Mouse (Mus musculus) kidney, adult 9 months (tissue): ENCODE measurements around the gene Gorasp1.

Source experiments
- DNase-seq: peaks from one replicate; pipeline ENCODE4 v3.0.0; 2022

Gorasp1 gene

GRCm38 (mm10) chr9:119972166-119972565, 34.8 kb upstream of the Gorasp1 start:
- no peak for DNase-seq

- peak; percentile 58 for DNase-seq
Observed at GRCm38 (mm10) chr9:119970763-119971656, 33.6 kb upstream of the Gorasp1 start.

DNA sequence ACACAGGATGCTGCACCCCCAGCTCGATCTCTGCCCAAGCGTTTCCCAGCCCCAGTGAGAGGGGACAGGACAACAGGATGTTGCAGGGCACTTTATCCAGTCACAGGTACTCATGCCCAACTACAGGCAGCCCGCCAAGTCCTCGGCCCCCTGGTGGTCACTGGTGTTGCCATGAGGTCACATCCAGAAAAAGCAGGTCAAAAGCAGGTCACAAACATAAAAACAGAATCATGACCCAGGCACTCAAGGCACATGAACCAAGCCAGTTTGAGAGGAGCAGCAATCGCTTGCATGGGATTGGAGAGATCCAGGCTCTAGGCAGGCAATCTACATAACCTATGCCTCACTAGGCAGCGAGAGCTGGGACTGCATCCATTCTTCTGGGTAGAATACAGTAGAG, 32.9 kb upstream of the Gorasp1 start:
- DNase-seq, result peak; percentile 82

DNA sequence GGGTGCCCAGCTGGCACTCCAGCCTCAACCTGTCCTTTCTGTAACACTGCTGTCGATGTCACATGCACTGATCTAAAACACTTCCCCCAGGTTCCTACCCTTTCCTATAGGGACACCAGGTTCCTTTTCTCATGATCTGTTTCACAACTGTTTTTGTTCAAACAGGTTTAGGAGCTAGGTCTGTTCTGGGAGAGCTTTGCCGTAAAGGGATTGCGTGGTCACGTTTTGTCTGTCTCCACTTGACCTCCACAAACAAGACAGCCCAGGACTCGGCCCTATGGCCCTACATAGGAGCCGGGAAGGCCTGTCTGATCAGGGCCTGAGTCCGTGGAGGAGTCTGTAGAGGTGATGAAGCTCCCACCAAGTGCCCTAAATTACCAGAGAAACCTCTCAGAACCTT, 32.4 kb upstream of the Gorasp1 start:
- no peak for DNase-seq

- no peak for DNase-seq
Observed at GRCm38 (mm10) chr9:119966221-119966910, 29.0 kb upstream of the Gorasp1 start.

DNA sequence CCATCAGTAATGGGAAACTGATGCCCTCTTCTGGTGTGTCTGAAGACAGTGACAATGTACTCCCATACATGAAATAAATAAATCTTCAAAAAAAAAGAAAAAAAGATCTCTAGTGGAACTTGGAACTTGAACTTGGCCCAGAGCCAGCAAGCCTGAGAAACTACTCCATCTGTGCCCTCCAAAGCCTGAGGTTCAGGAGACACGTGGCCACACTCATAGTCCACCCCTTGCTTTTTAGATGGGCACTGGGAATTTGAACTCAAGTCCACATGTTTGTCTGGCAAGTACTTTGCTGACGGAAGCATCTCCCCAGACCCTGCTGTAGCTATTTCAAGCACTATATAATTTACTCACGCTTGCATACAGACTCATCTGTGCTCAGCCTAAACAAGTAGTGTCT, 27.8 kb upstream of the Gorasp1 start:
- DNase-seq, result peak; percentile 69

DNA sequence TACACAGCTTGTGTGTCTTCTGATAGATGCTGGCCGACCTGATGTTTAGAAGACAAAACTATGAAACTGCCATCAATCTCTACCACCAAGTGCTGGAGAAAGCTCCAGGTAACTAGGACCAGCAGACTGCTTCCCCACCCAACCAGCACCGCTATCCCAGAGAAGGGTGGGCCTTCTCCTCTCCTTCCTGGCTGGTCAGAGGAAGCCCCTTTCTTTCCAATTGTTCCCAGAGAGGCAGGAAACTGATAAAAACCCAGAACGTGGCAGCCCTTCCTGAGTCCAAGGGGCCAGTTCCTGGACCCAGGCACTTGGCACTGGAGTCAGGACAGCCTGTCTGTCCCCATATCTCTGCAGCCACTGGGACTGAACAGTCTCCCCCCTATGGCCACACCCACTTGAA, 26.8 kb upstream of the Gorasp1 start:
- peak; percentile 55 for DNase-seq

- peak; percentile 81 for DNase-seq
Observed at GRCm38 (mm10) chr9:119962987-119963667, 25.8 kb upstream of the Gorasp1 start.

- no peak for DNase-seq
Observed at GRCm38 (mm10) chr9:119962216-119962615, 24.9 kb upstream of the Gorasp1 start.

GRCm38 (mm10) chr9:119958835-119959234, 21.5 kb upstream of the Gorasp1 start:
- no peak for DNase-seq

DNA sequence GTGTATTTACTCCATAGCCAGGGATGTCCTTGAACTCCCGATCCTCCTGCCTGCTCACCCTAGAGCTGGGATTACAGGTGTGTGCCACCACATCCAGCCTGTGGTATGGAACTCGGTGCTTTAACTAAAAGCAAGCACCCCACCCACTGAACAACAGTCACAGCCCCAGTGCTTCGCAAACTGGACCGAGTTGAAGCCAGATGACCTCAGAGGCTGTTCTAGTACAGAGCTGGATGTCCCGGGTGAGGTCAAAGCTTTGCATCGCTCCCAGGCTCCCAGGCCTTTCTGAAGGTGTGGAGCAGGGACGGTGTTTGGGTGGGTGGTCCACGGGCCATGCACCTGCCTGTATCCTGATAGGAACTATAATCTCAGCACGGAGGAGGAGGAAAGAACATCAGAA, 14.0 kb upstream of the Gorasp1 start:
- no peak for DNase-seq

- no peak for DNase-seq
Observed at GRCm38 (mm10) chr9:119950434-119950833, 13.1 kb upstream of the Gorasp1 start.

DNA sequence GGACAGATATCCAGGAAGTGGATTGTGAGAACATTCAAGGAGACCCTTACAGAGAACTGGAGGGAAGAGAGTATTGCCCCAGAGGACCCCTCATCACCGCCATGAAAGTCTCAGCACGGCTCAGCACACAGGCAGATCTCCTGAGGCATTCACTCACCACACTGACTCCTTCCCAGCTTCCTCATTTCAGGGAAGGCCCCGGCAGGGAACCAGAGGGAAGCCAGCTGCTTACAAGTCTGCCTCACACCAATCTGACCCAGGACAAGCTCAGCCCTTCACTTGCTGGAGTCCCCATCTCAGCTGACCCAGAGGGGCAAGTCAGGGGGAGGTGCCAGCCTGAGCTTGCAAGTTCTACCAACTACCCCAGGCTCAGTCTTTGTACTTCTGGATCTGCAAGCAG, 11.4 kb upstream of the Gorasp1 start:
- no peak for DNase-seq

- no peak for DNase-seq
Observed at GRCm38 (mm10) chr9:119945173-119945900, 8.0 kb upstream of the Gorasp1 start.

DNA sequence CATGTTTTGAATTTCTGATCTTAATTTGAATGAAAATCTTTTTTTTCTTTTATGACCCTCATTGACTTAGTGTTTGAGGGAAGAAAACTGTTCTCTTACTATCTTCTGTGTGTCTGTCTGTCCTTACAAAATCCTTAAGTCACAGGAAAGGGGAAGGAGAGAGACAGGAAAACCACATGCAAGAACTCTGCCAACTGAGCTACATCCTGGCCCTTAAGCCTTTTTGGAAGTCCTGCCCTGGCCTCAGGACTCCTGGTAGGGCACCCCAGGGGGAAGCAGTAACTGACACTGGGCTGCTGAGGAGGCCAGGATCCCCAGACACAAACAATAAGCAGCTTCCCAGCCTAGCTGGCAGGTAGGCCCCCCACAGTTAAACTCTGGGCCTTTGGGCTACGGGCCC, 6.0 kb upstream of the Gorasp1 start:
- no peak for DNase-seq

- DNase-seq, result no peak
Observed at GRCm38 (mm10) chr9:119941861-119942260, 4.5 kb upstream of the Gorasp1 start.

- DNase-seq, result no peak
Observed at GRCm38 (mm10) chr9:119941407-119941806, 4.0 kb upstream of the Gorasp1 start.

DNA sequence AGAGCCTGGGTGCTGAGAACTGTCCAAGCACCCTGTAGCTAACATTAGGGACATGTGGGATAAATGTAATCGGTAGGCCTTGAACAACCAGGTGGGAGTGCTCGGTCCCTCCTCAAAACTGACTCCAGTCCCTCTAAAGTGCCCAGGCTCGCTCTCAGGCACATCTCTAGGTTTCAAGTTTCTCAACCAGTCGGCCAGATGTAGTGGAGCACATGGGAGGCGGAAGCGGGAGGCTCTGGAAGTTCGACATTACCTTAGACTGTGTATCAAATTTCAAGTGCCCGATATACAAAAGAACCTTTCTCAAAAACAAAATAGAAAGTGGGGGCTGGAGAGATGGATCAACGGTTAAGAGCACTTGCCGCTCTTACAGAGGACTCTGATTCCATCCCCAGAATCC, 2.3 kb upstream of the Gorasp1 start:
- DNase-seq, result no peak

GRCm38 (mm10) chr9:119938496-119938895, 1.1 kb upstream of the Gorasp1 start:
- no peak for DNase-seq

DNA sequence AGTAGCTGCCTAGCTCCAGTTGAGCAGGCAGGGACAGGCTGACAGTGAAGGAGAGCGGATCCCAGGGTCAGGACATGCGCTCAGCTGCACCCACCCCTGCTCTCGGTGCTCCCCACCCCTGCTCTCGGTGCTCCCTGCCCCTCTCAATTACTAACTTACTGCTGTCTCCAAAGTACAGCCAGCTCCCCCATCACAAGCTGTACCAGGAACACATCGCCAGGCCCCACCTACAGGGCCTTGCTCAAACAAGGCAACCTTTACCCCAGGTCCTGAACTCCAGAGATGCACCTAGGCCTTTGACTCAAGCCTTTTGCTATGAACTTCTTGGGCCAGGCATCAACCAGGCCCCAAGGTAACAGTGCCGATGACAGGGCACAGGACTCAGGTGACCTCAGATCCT, 3.7 kb downstream of the Gorasp1 start:
- DNase-seq, result peak; percentile 69

GRCm38 (mm10) chr9:119932358-119932757, 5.0 kb downstream of the Gorasp1 start:
- peak; percentile 87 for DNase-seq

DNA sequence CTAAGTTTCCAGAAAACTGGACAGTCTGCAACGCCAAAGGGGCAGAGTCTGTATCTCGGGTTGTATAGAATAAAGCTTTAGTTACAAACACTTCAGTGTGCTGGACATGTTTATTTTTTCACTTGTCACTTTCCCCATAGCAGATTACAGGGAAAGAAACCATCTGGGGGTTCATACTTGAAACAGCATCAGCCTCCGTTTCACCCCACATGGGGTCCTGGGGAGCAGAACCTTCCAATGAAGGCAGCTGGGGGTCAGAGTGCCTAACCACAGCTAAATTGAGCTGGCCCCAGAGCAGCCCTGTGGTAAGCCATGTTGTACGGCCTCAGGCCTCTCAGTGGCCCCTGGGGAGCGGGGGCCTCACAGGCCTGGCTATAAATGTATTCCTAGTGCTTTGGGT, 10.9 kb downstream of the Gorasp1 start:
- DNase-seq, result no peak

GRCm38 (mm10) chr9:119925729-119926128, 11.6 kb downstream of the Gorasp1 start:
- DNase-seq, result peak; percentile 74
